Mouse (Mus musculus): ENCODE measurements around the gene Ppp2r5c. TPM values are rescaled to one million over a fixed set of nuclear protein-coding genes. Genes with fewer than 3 reads are reported as not detected.

Gene Ppp2r5c
- polyA plus RNA-seq, 1 experiment from 2014 or later = 143 TPM

DNA sequence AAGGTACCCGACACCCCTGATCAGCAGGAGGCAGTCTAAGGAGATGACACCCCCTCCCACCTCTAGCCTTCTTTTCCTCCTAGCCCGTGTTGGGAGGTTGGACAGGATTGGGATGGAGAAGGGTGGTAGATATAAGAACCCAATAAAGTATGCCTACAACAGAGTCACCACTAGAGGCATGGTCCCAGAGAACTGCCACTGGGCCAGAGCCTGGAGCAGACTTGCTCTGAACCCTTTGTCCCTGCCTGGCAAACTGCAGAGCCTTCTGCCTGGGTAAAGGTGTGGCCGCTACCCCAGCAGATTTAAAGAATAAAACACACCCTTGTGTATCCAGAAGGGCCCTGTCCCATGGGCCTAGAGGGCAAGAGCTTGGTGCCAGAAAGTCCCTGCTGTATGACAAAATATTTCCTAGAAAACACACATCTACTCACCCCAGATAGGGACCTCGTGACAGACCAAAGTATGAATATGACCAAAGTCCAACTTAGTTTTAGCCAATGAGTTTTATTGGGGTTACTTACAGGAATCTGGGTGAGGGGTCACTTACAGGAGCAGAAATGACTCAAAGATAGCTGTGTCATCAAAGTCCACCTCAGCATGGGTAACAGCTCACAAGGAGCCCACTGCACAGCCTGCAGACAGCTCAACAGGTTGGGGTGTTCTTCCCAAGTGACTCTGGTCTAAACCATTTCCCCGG, 22.8 kb upstream of the Ppp2r5c start:
- H3K4me3 ChIP-seq = no peak overlapping the region
- H3K27me3 ChIP-seq (replicated peaks; ENCODE audit: low read depth, poor library complexity, severe bottlenecking) = no peaks in the 10 kb centered on the region
- no peaks in the 10 kb centered on the region for H3K9me3 ChIP-seq
- 77% methylated on average over 5 of the region's 5 CpGs for WGBS
- H3K4me1 ChIP-seq = no peaks in the 10 kb centered on the region
- H3K27ac ChIP-seq (replicated peaks) = no peak overlapping the region
- DNase-seq (ENCODE audit: low spot score) = no peak
- no peaks in the 10 kb centered on the region for H3K36me3 ChIP-seq (replicated peaks)

DNA sequence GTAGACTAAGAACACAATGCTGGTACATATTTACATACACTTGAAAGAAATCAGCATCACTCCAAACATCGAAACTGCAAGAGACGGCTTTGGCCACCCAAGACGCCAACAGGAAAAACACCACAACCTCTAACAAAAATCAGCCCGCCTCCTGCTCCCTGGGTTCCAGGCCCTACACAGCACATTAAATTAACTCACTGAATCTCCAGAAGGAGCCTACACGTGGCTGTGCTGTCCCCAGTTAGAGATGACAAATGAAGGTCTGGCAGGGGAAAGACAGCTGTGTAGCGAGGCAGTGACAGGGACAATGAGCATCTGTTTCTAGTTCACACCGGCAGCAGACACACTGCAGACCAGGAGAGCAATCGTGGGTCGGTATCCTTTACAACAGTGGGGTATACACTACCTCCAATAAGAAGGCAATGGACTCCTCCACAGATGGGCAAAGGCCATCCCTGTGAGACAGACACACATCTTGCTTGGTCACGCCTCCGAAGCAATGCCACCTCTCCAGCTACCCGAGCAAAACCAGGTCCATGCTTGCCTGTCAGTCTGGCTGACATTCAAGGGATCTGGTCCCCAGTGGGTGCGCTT, 20.4 kb upstream of the Ppp2r5c start:
- Histone ChIP-seq H3K27me3 (replicated peaks; ENCODE audit: low read depth, poor library complexity, severe bottlenecking) (no peaks in the 10 kb centered on the region), H3K9me3 (no peaks in the 10 kb centered on the region), H3K4me3 (no peak overlapping the region), H3K36me3 (replicated peaks) (no peaks in the 10 kb centered on the region), H3K27ac (replicated peaks) (no peak overlapping the region), H3K4me1 (0 out of 2 replicates have a peak, but pooled peaks cover 6% of the 10 kb centered on the region)
- DNase-seq (ENCODE audit: low spot score) = no peak
- whole genome bisulfite sequencing = 73% methylated on average over 13 of the region's 13 CpGs

DNA sequence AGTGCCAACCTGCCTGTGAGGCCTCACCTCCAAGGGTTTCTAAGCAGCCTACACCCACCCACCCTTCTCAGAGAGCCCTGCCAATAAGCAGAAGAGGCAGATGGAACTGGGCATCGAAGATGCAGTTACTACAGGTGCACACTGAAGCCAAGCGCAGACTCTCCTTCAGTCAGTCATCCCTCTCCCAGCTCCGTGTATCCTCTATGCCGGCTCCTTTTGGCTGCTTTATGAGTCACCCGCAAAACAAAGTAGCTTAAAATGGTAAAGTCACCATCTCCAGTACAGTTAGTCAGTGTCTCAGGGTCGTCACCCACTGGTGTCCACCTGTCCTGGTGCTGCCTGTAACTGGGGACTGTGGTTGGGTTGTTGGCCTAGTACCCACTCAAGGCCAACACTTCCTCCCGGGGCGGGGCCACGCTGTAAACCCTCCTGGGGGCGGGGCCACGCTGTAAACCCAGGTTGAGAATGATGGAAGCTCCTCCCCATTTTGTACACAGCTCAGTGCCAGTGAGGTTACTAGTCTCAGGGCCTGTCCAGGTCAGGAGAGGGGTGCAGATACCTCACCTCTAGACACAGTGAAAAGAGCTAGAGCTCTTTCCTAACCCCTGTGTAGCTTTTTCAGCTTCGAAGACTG, 17.5 kb upstream of the Ppp2r5c start:
- no peak overlapping the region for H3K4me3 ChIP-seq
- no peak for DNase-seq (ENCODE audit: low spot score)
- no peaks in the 10 kb centered on the region for H3K27me3 ChIP-seq (replicated peaks; ENCODE audit: low read depth, poor library complexity, severe bottlenecking)
- peak overlapping the region; percentile 41; the same call in 1 of the 2 replicates for H3K27ac ChIP-seq (replicated peaks)
- no peaks in the 10 kb centered on the region for H3K9me3 ChIP-seq
- 0 out of 2 replicates have a peak, but pooled peaks cover 6% of the 10 kb centered on the region for H3K4me1 ChIP-seq
- no peaks in the 10 kb centered on the region for H3K36me3 ChIP-seq (replicated peaks)
- 64% methylated on average over 12 of the region's 12 CpGs for WGBS

DNA sequence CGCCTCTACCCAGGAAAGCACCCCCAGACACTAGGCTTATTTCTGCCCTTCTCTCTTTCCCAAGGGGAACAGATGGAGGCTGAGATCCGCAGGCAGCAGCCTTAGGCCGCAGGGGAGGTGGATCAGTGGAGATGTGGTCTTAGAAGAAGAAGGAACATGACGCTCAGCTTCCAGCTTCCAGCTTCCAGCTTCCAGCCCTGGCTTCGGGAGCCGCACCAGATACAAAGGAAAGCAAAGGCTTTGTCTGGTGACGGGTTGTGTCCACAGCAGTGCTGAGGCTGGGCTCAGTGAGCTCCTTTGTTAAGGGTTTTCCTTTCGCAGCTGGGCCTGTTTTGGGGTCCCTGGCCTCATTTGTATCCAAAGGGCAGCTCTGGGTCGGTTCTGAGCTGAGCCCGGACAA, 16.9 kb upstream of the Ppp2r5c start:
- 53% methylated on average over 10 of the region's 10 CpGs for WGBS
- Histone ChIP-seq H3K27ac (replicated peaks) (peak overlapping the region; percentile 41; the same call in 1 of the 2 replicates), H3K36me3 (replicated peaks) (no peaks in the 10 kb centered on the region), H3K4me3 (no peak overlapping the region), H3K4me1 (0 out of 2 replicates have a peak, but pooled peaks cover 6% of the 10 kb centered on the region), H3K9me3 (no peaks in the 10 kb centered on the region), H3K27me3 (replicated peaks; ENCODE audit: low read depth, poor library complexity, severe bottlenecking) (no peaks in the 10 kb centered on the region)
- DNase-seq (ENCODE audit: low spot score) = no peak

DNA sequence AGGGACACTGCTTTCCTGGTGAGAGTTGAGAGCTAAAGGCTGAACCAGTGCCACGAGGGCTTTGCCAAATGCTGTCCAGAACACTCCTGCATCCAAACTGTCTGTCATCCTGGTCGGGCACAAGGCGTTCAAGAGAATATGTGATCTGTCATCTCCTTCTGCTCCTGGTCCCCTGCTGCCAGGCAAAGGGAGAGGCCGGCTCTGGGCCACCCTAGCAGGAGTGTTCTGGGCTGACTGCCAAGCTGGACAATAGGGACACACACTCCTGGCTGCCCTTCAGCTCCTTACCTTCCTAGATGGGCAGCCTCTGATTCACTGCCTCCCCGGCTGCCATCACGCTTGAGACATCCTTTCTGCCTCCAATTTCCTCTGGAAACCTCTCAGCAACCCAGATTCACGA, 15.1 kb upstream of the Ppp2r5c start:
- DNase-seq (ENCODE audit: low spot score) = no peak
- no peak overlapping the region for H3K4me3 ChIP-seq
- WGBS = 73% methylated on average over 7 of the region's 7 CpGs

DNA sequence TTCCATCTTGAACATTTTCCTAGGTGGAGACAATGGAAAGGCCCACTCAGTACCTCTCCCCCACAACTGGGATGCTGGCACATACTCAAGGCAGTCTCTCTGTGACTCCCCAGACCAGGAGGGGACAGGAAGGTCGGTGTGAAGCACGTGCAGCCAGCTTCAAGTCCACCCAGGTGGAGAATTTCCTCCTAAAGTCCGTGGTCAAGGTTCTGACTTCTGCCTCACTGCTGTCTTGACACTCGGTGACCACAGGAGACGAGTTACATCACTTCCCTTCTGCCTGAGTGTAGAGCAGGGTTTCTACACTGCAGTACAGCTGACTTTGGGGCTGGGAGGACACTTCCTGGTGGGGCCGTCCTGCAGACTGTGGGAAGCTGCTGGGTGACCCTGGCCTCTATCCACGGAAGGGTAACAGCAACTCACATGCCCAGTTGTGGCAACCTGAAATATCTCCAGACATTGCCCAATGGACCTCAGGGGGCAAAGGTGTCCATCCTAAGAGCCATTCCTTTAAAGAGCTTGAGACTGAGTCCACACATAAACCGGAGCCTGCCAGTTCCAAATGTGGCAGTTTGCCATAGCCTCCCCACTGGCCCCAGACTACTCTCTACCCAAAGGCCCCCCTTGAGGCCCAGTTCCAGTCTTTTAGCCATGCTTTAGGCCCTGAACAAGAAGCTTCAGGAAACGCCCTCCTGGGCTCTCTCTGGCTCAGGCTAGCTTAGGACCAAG, 10.1 kb upstream of the Ppp2r5c start:
- no peaks in the 10 kb centered on the region for H3K36me3 ChIP-seq (replicated peaks)
- H3K4me1 ChIP-seq = no peaks in the 10 kb centered on the region
- 71% methylated on average over 9 of the region's 9 CpGs for WGBS
- no peak for DNase-seq (ENCODE audit: low spot score)
- H3K27me3 ChIP-seq (replicated peaks; ENCODE audit: low read depth, poor library complexity, severe bottlenecking) = no peaks in the 10 kb centered on the region
- H3K27ac ChIP-seq (replicated peaks) = no peak overlapping the region
- no peak overlapping the region for H3K4me3 ChIP-seq
- H3K9me3 ChIP-seq = 0 out of 2 replicates have a peak, but pooled peaks cover 3% of the 10 kb centered on the region

More for the DNA sequence above, 15.1 kb upstream of the Ppp2r5c start:
- no peaks in the 10 kb centered on the region for H3K27me3 ChIP-seq (replicated peaks; ENCODE audit: low read depth, poor library complexity, severe bottlenecking)
- H3K9me3 ChIP-seq = no peaks in the 10 kb centered on the region
- no peaks in the 10 kb centered on the region for H3K36me3 ChIP-seq (replicated peaks)
- no peak overlapping the region for H3K27ac ChIP-seq (replicated peaks)
- H3K4me1 ChIP-seq = 0 out of 2 replicates have a peak, but pooled peaks cover 6% of the 10 kb centered on the region

DNA sequence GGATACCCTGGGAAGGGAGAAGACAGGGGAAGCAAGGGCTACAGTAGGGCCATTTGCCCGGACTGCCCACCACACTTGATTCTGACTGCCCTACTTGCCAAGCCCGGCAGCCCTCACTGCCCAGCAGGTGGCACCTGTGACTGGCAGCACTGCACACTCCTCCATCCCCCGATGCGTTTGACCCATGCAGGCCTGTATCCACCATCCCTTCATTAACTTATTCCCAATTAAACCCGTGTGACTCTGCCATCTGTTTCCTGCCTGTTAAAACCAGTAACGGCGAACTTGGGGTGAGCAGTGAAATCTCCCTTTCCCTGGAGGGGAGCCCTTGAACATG, 9.6 kb upstream of the Ppp2r5c start:
- H3K4me1 ChIP-seq = no peaks in the 10 kb centered on the region
- no peaks in the 10 kb centered on the region for H3K36me3 ChIP-seq (replicated peaks)
- 62% methylated on average over 7 of the region's 7 CpGs for WGBS
- no peak for DNase-seq (ENCODE audit: low spot score)
- no peak overlapping the region for H3K27ac ChIP-seq (replicated peaks)
- H3K4me3 ChIP-seq = no peak overlapping the region
- 0 out of 2 replicates have a peak, but pooled peaks cover 3% of the 10 kb centered on the region for H3K9me3 ChIP-seq
- H3K27me3 ChIP-seq (replicated peaks; ENCODE audit: low read depth, poor library complexity, severe bottlenecking) = no peaks in the 10 kb centered on the region

DNA sequence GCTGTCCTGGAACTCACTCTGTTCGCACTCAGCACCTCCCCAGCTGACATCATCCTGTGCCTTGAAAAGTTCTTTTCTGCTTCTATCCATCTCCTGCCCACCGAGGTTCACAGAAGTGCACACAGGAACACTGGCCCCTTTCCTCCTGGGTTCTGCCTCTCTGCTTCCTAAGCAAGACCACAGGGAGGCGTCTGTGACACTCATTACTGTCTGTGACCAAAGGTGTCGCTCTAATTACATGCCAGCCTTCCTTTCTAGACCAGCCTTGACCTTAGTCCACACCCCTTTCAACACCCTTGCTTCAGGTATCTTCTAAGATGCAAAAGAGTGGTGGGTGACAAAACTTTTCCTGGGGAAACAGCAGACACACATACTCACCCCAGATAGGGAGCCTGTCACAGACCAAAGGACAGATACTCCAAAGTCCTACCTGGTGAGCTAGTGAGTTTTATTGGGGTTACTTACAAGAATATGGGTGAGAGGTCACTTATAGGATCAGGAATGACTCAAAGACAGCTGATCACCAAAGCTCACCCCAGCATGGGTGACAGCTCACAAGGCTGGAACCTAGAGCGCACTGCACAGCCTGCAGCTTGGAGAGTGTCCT, 8.4 kb upstream of the Ppp2r5c start:
- 46% methylated on average over 5 of the region's 5 CpGs for WGBS
- Histone ChIP-seq H3K9me3 (0 out of 2 replicates have a peak, but pooled peaks cover 3% of the 10 kb centered on the region), H3K27ac (replicated peaks) (no peak overlapping the region), H3K4me1 (no peaks in the 10 kb centered on the region), H3K27me3 (replicated peaks; ENCODE audit: low read depth, poor library complexity, severe bottlenecking) (peaks cover 4% of the 10 kb centered on the region; the same call in 1 of the 2 replicates), H3K36me3 (replicated peaks) (no peaks in the 10 kb centered on the region), H3K4me3 (no peak overlapping the region)
- DNase-seq (ENCODE audit: low spot score) = no peak

DNA sequence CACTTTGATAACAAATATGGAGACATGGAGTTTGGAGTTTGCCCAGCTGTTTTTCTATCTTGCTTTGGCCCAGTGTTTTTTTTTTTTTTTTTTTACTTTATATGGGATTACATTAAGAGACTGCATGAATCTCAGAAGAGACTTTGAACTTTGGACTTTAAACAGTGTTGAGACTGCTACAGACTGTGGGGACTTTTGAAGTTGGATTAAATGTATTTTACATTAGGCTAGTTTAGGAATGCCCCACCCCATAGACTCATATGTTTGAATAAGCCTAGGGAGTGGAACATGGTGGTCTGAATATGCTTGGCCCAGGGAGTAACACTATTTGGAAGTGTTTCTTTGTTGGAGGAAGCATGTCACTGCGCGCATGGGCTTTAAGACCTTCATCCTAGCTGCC, 4.7 kb upstream of the Ppp2r5c start:
- Histone ChIP-seq H3K27me3 (replicated peaks; ENCODE audit: low read depth, poor library complexity, severe bottlenecking) (peaks cover 21% of the 10 kb centered on the region), H3K9me3 (0 out of 2 replicates have a peak, but pooled peaks cover 3% of the 10 kb centered on the region), H3K4me1 (peaks cover 8% of the 10 kb centered on the region), H3K27ac (replicated peaks) (no peak overlapping the region), H3K36me3 (replicated peaks) (no peaks in the 10 kb centered on the region), H3K4me3 (no peak overlapping the region)
- 89% methylated on average over 2 of the region's 2 CpGs for WGBS
- DNase-seq (ENCODE audit: low spot score) = no peak

DNA sequence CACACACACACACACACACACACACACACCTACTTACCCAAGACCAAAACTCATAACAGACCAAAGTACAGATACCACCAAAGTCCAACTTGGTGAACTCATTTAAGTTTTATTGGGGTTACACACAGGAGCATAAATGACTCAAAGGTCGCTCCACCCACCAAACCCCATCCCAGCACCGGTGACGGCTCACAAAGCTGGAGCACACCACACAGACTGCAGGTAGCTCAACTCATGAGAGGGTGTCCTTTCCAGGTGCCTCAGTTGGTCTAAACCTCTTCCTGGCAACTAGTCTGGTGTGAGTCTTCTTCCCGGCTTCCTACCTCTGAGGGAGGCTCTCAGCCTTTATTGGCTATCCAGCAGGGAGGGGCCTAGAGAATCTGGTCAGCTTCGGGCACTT, 2.4 kb upstream of the Ppp2r5c start:
- H3K27ac ChIP-seq (replicated peaks) = no peak overlapping the region
- peaks cover 21% of the 10 kb centered on the region for H3K27me3 ChIP-seq (replicated peaks; ENCODE audit: low read depth, poor library complexity, severe bottlenecking)
- no peak for DNase-seq (ENCODE audit: low spot score)
- peaks cover 23% of the 10 kb centered on the region for H3K4me1 ChIP-seq
- H3K4me3 ChIP-seq = no peak overlapping the region
- H3K36me3 ChIP-seq (replicated peaks) = no peaks in the 10 kb centered on the region
- H3K9me3 ChIP-seq = 0 out of 2 replicates have a peak, but pooled peaks cover 3% of the 10 kb centered on the region
- WGBS = 73% methylated on average over 5 of the region's 5 CpGs

DNA sequence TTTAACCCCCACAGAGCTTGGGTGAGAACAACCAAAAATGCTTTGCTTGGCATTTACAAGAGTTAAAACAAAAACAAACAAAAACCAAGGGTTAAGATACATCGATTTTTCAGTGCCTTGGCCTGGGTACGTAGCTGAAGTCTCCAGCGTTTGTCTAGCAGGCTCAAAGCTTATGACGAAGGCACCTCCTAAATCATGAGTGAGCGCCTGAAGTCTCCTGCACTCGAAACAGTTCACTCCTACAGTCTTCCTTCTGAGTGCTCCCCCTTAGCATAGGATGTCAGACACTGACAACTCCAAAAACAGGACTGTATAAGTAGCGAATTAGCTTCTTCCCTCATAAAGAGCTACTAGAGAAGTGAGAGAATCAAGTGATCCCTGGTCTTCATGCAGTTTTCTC, 1.1 kb upstream of the Ppp2r5c start:
- Histone ChIP-seq H3K27me3 (replicated peaks; ENCODE audit: low read depth, poor library complexity, severe bottlenecking) (peaks cover 21% of the 10 kb centered on the region), H3K36me3 (replicated peaks) (0 out of 2 replicates have a peak, but pooled peaks cover 3% of the 10 kb centered on the region), H3K4me1 (peaks cover 23% of the 10 kb centered on the region), H3K27ac (replicated peaks) (peak overlapping the region; percentile 89; the same call in 1 of the 2 replicates), H3K4me3 (peak overlapping the region; percentile 92), H3K9me3 (no peaks in the 10 kb centered on the region)
- DNase-seq (ENCODE audit: low spot score) = no peak
- WGBS = 43% methylated on average over 7 of the region's 7 CpGs

DNA sequence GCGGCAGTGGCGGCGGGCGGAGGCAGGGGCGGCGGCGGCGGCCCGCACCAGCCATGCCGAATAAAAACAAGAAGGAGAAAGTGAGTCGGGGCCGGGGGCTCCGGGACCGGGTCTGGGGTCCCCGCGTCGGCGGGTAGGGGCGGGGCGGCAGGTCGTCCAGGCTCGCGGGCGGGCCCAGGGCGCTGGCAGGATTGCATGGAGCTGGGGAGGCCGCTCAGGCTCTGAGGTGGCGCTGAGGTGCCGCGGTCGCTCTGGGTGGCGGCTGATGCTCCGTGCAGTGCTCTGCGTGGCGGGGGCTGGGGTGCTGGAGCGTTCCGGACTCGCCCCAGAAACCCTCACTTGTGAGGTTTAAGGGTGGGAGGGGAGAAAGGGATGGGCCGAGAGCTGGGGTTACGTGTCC, 386 bp downstream of the Ppp2r5c start:
- H3K27ac ChIP-seq (replicated peaks) = peak overlapping the region; percentile 89
- H3K27me3 ChIP-seq (replicated peaks; ENCODE audit: low read depth, poor library complexity, severe bottlenecking) = peaks cover 21% of the 10 kb centered on the region
- H3K4me3 ChIP-seq = peak overlapping the region; percentile 92
- peaks cover 23% of the 10 kb centered on the region for H3K4me1 ChIP-seq
- 0 out of 2 replicates have a peak, but pooled peaks cover 3% of the 10 kb centered on the region for H3K36me3 ChIP-seq (replicated peaks)
- peak; percentile 63 for DNase-seq (ENCODE audit: low spot score)
- no peaks in the 10 kb centered on the region for H3K9me3 ChIP-seq
- 2% methylated on average over 39 of the region's 39 CpGs for WGBS
